Comparison of ENCODE assay signal across 8 mouse cellular contexts in the genomic region with DNA sequence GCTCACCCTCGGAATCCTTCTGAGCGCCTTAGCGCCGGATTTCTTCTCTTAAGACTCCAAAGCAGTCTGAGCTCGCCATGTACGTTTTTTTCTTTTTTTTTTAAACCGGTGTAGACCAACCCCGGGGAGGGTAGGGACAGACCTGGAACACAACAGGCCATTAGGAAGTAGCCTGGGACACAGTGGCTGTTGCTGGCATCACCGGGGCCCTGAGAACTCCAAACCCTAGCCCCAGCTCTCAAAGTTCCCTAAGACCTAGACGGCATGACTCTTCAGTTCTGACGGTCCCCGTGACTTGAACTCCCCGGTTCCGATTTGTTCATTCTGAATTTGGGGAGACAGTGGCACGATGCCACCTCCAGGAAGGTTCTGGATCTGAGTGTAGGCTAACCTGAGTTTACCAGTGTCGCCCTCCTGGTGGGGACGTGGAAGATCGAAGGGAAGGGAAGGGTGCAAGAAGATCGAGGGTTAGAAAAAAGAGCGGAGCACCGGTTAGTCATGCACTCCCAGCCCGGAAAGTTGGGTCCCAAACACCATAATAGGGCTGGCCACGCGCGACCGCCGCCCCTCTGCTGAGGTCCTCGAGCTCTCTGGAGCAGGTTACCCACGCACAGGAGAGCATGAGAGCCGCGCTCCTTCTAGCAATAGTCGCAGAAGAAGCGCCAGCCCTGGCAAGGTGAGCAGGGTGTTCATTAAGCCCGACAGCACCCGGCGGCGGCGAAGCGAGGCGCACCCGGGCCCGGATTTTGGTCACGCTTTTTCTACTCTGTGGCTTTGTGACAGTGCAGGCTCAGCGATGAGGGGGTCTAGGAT. TPM values are rescaled to one million over a fixed set of nuclear protein-coding genes. Genes with fewer than 3 reads are reported as not detected.
DNase-seq lines count a peak whose midpoint lies in the region; ATAC-seq and TF ChIP-seq lines count a peak whose summit lies in the region.

A gene (minus strand): TSS at position 280 of the 813 bp plus-strand sequence.

- WGBS in embryonic facial prominence, embryonic 11.5 days = under 1% methylated on average over 44 of the region's 44 CpGs
- WGBS in intestine, postnatal 0 days = under 1% methylated on average over 44 of the region's 44 CpGs
- WGBS in limb, embryonic 10.5 days = under 1% methylated on average over 44 of the region's 44 CpGs
- WGBS in midbrain, embryonic 11.5 days = under 1% methylated on average over 44 of the region's 44 CpGs

- no peak for ATAC-seq in embryonic facial prominence, embryonic 11.5 days (replicated peaks; ENCODE audit: insufficient number of reproducible peaks, low FRiP score, low TSS enrichment, low read depth)
- peak; percentile 16; the same call in 1 of the 2 replicates for ATAC-seq in granulocyte monocyte progenitor cell, adult 5-6 weeks (replicated peaks; ENCODE audit: poor library complexity, severe bottlenecking)
- peak; percentile 6 for ATAC-seq in intestine, postnatal 0 days
- 0 out of 2 replicates have a peak, but pooled peaks have one; percentile 5 for ATAC-seq in midbrain, embryonic 11.5 days (ENCODE audit: low FRiP score)

- H3K9me3 ChIP-seq in embryonic facial prominence, embryonic 11.5 days (replicated peaks; ENCODE audit: control insufficient read depth, low read length) = no peaks in the 10 kb centered on the region
- no peaks in the 10 kb centered on the region for H3K9me3 ChIP-seq in intestine, postnatal 0 days (ENCODE audit: control insufficient read depth)
- no peaks in the 10 kb centered on the region for H3K9me3 ChIP-seq in limb, embryonic 10.5 days (replicated peaks)
- no peaks in the 10 kb centered on the region for H3K9me3 ChIP-seq in midbrain, embryonic 11.5 days (ENCODE audit: control insufficient read depth, low read length)

- H3K4me1 ChIP-seq in embryonic facial prominence, embryonic 11.5 days (ENCODE audit: control insufficient read depth, insufficient read depth, low read length) = no peaks in the 10 kb centered on the region
- H3K4me1 ChIP-seq in intestine, postnatal 0 days (replicated peaks; ENCODE audit: control insufficient read depth, insufficient read depth, low read length) = 0 out of 2 replicates have a peak, but pooled peaks cover 4% of the 10 kb centered on the region
- peaks cover 38% of the 10 kb centered on the region for H3K4me1 ChIP-seq in limb, embryonic 10.5 days
- H3K4me1 ChIP-seq in midbrain, embryonic 11.5 days (ENCODE audit: control insufficient read depth, insufficient read depth, low read length) = peaks cover 18% of the 10 kb centered on the region

- peak within 1 kb of the TSS; percentile 77 for H3K27ac ChIP-seq in embryonic facial prominence, embryonic 11.5 days (replicated peaks; ENCODE audit: low read depth, low read length)
- H3K27ac ChIP-seq in intestine, postnatal 0 days (ENCODE audit: low read depth, low read length) = peak within 1 kb of the TSS; percentile 92
- peak within 1 kb of the TSS; percentile 96 for H3K27ac ChIP-seq in limb, embryonic 10.5 days
- peak within 1 kb of the TSS; percentile 64 for H3K27ac ChIP-seq in midbrain, embryonic 11.5 days (ENCODE audit: low read depth, low read length)

- no peaks in the 10 kb centered on the region for H3K27me3 ChIP-seq in embryonic facial prominence, embryonic 11.5 days (ENCODE audit: control insufficient read depth, insufficient read depth, low read length)
- no peaks in the 10 kb centered on the region for H3K27me3 ChIP-seq in intestine, postnatal 0 days (replicated peaks; ENCODE audit: control insufficient read depth, insufficient read depth, low read length)
- H3K27me3 ChIP-seq in limb, embryonic 10.5 days (ENCODE audit: low read depth, poor library complexity, severe bottlenecking) = no peaks in the 10 kb centered on the region
- H3K27me3 ChIP-seq in midbrain, embryonic 11.5 days (ENCODE audit: control insufficient read depth, insufficient read depth, low read length) = no peaks in the 10 kb centered on the region

- H3K9ac ChIP-seq in embryonic facial prominence, embryonic 11.5 days (replicated peaks; ENCODE audit: low read length) = peak within 1 kb of the TSS; percentile 83
- peak within 1 kb of the TSS; percentile 82 for H3K9ac ChIP-seq in intestine, postnatal 0 days (ENCODE audit: low read depth, low read length)
- H3K9ac ChIP-seq in midbrain, embryonic 11.5 days (ENCODE audit: low read length) = peak within 1 kb of the TSS; percentile 84

- DNase-seq in ovary, adult 18-20 months (ENCODE audit: low spot score) = peak; percentile 38
- no peak for DNase-seq in ovary, postnatal 14 days (ENCODE audit: low spot score)
- peak; percentile 58 for DNase-seq in embryonic facial prominence, embryonic 11.5 days (ENCODE audit: low spot score)
- DNase-seq in limb, embryonic 10.5 days (ENCODE audit: low spot score) = peak; percentile 76
- peak; percentile 91 for DNase-seq in midbrain, embryonic 11.5 days (ENCODE audit: low spot score, missing footprints)
- peak; percentile 55 to 65 for DNase-seq in spleen, adult 18-20 months

- H3K36me3 ChIP-seq in embryonic facial prominence, embryonic 11.5 days (replicated peaks; ENCODE audit: control insufficient read depth, insufficient read depth, low read depth, low read length) = no peaks in the 10 kb centered on the region
- peaks cover 2% of the 10 kb centered on the region; the same call in 1 of the 2 replicates for H3K36me3 ChIP-seq in intestine, postnatal 0 days (ENCODE audit: control insufficient read depth, insufficient read depth)
- H3K36me3 ChIP-seq in limb, embryonic 10.5 days = peaks cover 20% of the 10 kb centered on the region
- no peaks in the 10 kb centered on the region for H3K36me3 ChIP-seq in midbrain, embryonic 11.5 days (ENCODE audit: control insufficient read depth, insufficient read depth, low read length)

- TF ChIP-seq CTCF in intestine, postnatal 0 days (IDR thresholded peaks at IDR 0.05; ENCODE audit: low read depth) = peak; percentile 35; the same call in 1 of the 2 replicates

- peak within 1 kb of the TSS; percentile 81 for H3K4me3 ChIP-seq in embryonic facial prominence, embryonic 11.5 days (ENCODE audit: low read depth, low read length)
- H3K4me3 ChIP-seq in intestine, postnatal 0 days (ENCODE audit: low read depth, low read length) = peak within 1 kb of the TSS; percentile 84
- H3K4me3 ChIP-seq in limb, embryonic 10.5 days = peak within 1 kb of the TSS; percentile 95
- H3K4me3 ChIP-seq in midbrain, embryonic 11.5 days (ENCODE audit: low read depth, low read length) = peak within 1 kb of the TSS; percentile 63

- H3K4me2 ChIP-seq in embryonic facial prominence, embryonic 11.5 days (ENCODE audit: low read depth, low read length) = peak within 1 kb of the TSS; percentile 76
- H3K4me2 ChIP-seq in intestine, postnatal 0 days (replicated peaks; ENCODE audit: low read depth) = peak within 1 kb of the TSS; percentile 65
- H3K4me2 ChIP-seq in midbrain, embryonic 11.5 days = peak within 1 kb of the TSS; percentile 62

RNA-seq across cellular contexts. Expression of the gene that starts here (rescaled TPM):
- polyA plus RNA-seq in embryonic facial prominence, embryonic 11.5 days (2014; fragmentation: Nextera tagmentation; extraction: Ambion mirVana) = 10.7 and 11.1 TPM in 2 replicates
- 35.0 and 39.6 TPM in 2 replicates for total RNA-seq in granulocyte monocyte progenitor cell, adult 5-6 weeks (2014; fragmentation: Nextera tagmentation)
- 14.7 and 19.3 TPM in 2 replicates for total RNA-seq in granulocyte monocyte progenitor cell, adult 5-6 weeks (2017)
- polyA plus RNA-seq in intestine, postnatal 0 days (2015; fragmentation: Nextera tagmentation; extraction: Ambion mirVana) = 19.8 and 22.1 TPM in 2 replicates
- polyA plus RNA-seq in limb, embryonic 10.5 days (2016; fragmentation: Nextera tagmentation; extraction: Ambion mirVana) = 18.3 and 19.8 TPM in 2 replicates
- polyA plus RNA-seq in midbrain, embryonic 11.5 days (2014; fragmentation: Nextera tagmentation; extraction: Ambion mirVana) = 10.4 and 12.9 TPM in 2 replicates
